Comparison of ENCODE assay signal across 8 mouse cellular contexts in the genomic region with DNA sequence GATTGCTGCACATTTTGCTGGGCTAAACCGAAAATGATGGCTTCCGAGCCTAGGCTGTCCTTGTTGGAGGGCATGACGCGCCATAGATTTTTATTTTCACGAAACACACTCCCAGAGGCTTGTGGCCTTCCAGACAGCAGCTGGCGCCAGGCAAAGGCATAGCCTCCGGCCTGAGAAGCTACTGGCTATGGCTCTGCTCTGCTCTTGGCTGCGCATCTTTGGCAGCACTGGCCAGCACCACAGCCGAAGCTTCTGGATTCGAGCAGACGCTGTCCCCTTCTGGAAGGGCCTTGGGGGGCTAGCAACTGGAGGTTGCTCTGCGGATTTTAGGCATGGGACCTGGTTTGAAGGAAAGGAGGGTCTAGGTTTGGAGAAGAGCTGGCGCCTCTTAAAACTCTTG. TPM values are rescaled to one million over a fixed set of nuclear protein-coding genes. Genes with fewer than 3 reads are reported as not detected.
A peak's percentile ranks its signal among the peaks of the same experiment; 100 is the strongest.
DNase-seq lines count a peak whose midpoint lies in the region; ATAC-seq lines count a peak whose summit lies in the region.

No protein-coding gene starts in this region.

- ATAC-seq in megakaryocyte-erythroid progenitor cell, adult 5-6 weeks (replicated peaks; ENCODE audit: low FRiP score, low TSS enrichment, poor library complexity, severe bottlenecking): no peak

- DNase-seq in cerebellum, postnatal 25 days: peak; percentile 3 to 8
- no peak for DNase-seq in cerebellum, postnatal 36 days
- peak; percentile 5 for DNase-seq in right cerebral cortex, adult 18-20 months
- DNase-seq in right cerebral cortex, postnatal 36 days (ENCODE audit: low spot score in 2 of 2): no peak
- DNase-seq in left cerebral cortex, postnatal 36 days (ENCODE audit: low spot score in 2 of 2): peak; percentile 21 to 38
- DNase-seq in retina, embryonic 14.5 days (ENCODE audit: low spot score): peak; percentile 59
- no peak for DNase-seq in thymus, postnatal 4 days

- intact Hi-C loops in left cerebral cortex, postnatal 36 days (cut with DNase I): loop anchor here (5.0 kb wide), 1 partner anchor 46 kb away; no protein-coding TSS in a partner anchor

RNA-seq across cellular contexts. Expression of a gene that starts 0.3 kb away (rescaled TPM):
- total RNA-seq in left cerebral cortex, postnatal 36 days (2021): 10 to 100 TPM; 14.9 to 22.1 TPM
- not detected in 2 replicates for total RNA-seq in megakaryocyte-erythroid progenitor cell, adult 5-6 weeks (2014; fragmentation: Nextera tagmentation)
- not detected in 2 replicates for total RNA-seq in megakaryocyte-erythroid progenitor cell, adult 5-6 weeks (2017)

Comparison
In these comparisons a context has a peak if more than half of its experiments do, and no peak if none do; other contexts are left out.
1. DNase-seq: peak in cerebellum, postnatal 25 days (2 of 2), right cerebral cortex, adult 18-20 months (single experiment), left cerebral cortex, postnatal 36 days (2 of 2) and retina, embryonic 14.5 days (single experiment); none in cerebellum, postnatal 36 days (0 of 2), right cerebral cortex, postnatal 36 days (0 of 2) and thymus, postnatal 4 days (single experiment).
2. RNA of a gene that starts 0.3 kb away (total RNA-seq): 14.9 to 22.1 TPM in left cerebral cortex, postnatal 36 days; not detected in megakaryocyte-erythroid progenitor cell, adult 5-6 weeks; every median in the first group is over 10 times any median in the second.